Mouse (Mus musculus) G1E (cell line): ENCODE data around the gene Tldc2.

ENCODE experiments used
- CTCF ChIP-seq: IDR thresholded peaks from 2 replicates; pipeline ENCODE4 v1.5.1; 2012; ENCODE audit warnings: low read depth, low read length, inconsistent platforms, mixed read lengths
- GATA1 ChIP-seq: IDR thresholded peaks from 2 replicates; pipeline ENCODE4 v1.6.1; 2012; ENCODE audit warnings: borderline replicate concordance, low read length, inconsistent platforms, mixed read lengths
- POLR2AphosphoS5 ChIP-seq: IDR thresholded peaks from 2 replicates; pipeline ENCODE4 v1.6.1; 2012; ENCODE audit warnings: low read depth, low read length, inconsistent platforms; ENCODE audit not compliant: insufficient replicate concordance
- TAL1 ChIP-seq: conservative IDR thresholded peaks from 2 replicates; pipeline ENCODE4 v1.6.1; 2012; ENCODE audit warnings: low read depth, low read length, inconsistent platforms, mixed read lengths

DNA sequence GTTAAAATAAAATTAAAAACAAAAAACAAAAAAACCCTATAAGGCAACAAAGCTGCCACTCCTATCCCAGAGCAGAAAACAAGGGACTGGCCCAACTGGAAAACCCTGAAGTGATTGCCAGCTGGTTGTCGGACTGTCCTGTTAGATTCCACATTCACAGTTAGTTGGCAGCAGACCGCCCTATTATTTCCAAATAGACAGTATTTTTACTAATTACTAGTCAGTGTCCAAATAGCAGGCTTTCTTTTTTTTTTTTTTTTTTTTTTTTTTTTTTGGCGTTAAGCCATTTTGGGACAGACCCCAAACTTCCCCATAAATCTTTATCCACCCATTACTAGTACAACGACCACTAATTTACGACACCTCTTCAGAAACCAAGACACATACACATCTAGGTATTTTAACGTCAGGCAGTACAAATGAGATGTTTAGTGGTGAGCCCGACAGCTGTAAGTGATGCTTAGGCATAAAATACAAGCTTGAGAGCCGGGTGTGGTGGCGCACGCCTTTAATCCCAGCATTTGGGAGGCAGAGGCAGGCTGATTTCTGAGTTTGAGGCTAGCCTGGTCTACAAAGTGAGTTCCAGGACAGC lies 48.8 kb downstream of the Tldc2 start:
- TF ChIP-seq CTCF (no peak), TAL1 (no peak), POLR2AphosphoS5 (no peak), GATA1 (no peak)
